Mouse (Mus musculus) cerebellum, adult 11-12 months (tissue): ENCODE data around the gene Lgals9.
"Not testable (repeated sequence)": the region's sequence is repeated elsewhere in the genome, so short reads cannot be mapped to it uniquely, and the experiment has no call there.

ENCODE experiments used
- DNase-seq: peaks from one replicate; pipeline ENCODE4 v3.0.0; 2022

The Lgals9 gene

GRCm38 (mm10) chr11:78984483-78985177 lies at the start of gene Lgals9:
Lgals9 (minus strand) TSS chr11:78984946.
- DNase-seq, result no peak

- DNase-seq, result no peak
Observed at GRCm38 (mm10) chr11:79033636-79034035, 48.9 kb upstream of the Lgals9 start.

GRCm38 (mm10) chr11:79033021-79033420 lies 48.3 kb upstream of the Lgals9 start:
- no peak for DNase-seq

GRCm38 (mm10) chr11:79031452-79031746 lies 46.7 kb upstream of the Lgals9 start:
- no peak for DNase-seq

GRCm38 (mm10) chr11:79030570-79031451 lies 46.1 kb upstream of the Lgals9 start:
- DNase-seq, result peak; percentile 47

- DNase-seq, result no peak
Observed at GRCm38 (mm10) chr11:79023751-79024150, 39.0 kb upstream of the Lgals9 start.

GRCm38 (mm10) chr11:79023342-79023741 lies 38.6 kb upstream of the Lgals9 start:
- no peak for DNase-seq

GRCm38 (mm10) chr11:79022836-79023235 lies 38.1 kb upstream of the Lgals9 start:
- no peak for DNase-seq

GRCm38 (mm10) chr11:79020535-79021045 lies 35.8 kb upstream of the Lgals9 start:
- DNase-seq, result no peak

GRCm38 (mm10) chr11:79019839-79020534 lies 35.2 kb upstream of the Lgals9 start:
- no peak for DNase-seq

- no peak for DNase-seq
Observed at GRCm38 (mm10) chr11:79018954-79019704, 34.4 kb upstream of the Lgals9 start.

- DNase-seq, result no peak
Observed at GRCm38 (mm10) chr11:79017161-79017606, 32.4 kb upstream of the Lgals9 start.

- DNase-seq, result no peak
Observed at GRCm38 (mm10) chr11:79016236-79016635, 31.5 kb upstream of the Lgals9 start.

GRCm38 (mm10) chr11:79015660-79016215 lies 31.0 kb upstream of the Lgals9 start:
- no peak for DNase-seq

GRCm38 (mm10) chr11:79014602-79015325 lies 30.0 kb upstream of the Lgals9 start:
- DNase-seq, result no peak

GRCm38 (mm10) chr11:79013806-79014205 lies 29.1 kb upstream of the Lgals9 start:
- no peak for DNase-seq

- no peak for DNase-seq
Observed at GRCm38 (mm10) chr11:79013056-79013455, 28.3 kb upstream of the Lgals9 start.

GRCm38 (mm10) chr11:79012529-79012928 lies 27.8 kb upstream of the Lgals9 start:
- DNase-seq, result no peak

GRCm38 (mm10) chr11:79008891-79009290 lies 24.1 kb upstream of the Lgals9 start:
- DNase-seq, result no peak

- DNase-seq, result no peak
Observed at GRCm38 (mm10) chr11:79008007-79008775, 23.4 kb upstream of the Lgals9 start.

- DNase-seq, result not testable (repeated sequence)
Observed at GRCm38 (mm10) chr11:79007356-79007755, 22.6 kb upstream of the Lgals9 start.
